Comparison of ENCODE assay signal across 1 mouse cellular context in the genomic region with DNA sequence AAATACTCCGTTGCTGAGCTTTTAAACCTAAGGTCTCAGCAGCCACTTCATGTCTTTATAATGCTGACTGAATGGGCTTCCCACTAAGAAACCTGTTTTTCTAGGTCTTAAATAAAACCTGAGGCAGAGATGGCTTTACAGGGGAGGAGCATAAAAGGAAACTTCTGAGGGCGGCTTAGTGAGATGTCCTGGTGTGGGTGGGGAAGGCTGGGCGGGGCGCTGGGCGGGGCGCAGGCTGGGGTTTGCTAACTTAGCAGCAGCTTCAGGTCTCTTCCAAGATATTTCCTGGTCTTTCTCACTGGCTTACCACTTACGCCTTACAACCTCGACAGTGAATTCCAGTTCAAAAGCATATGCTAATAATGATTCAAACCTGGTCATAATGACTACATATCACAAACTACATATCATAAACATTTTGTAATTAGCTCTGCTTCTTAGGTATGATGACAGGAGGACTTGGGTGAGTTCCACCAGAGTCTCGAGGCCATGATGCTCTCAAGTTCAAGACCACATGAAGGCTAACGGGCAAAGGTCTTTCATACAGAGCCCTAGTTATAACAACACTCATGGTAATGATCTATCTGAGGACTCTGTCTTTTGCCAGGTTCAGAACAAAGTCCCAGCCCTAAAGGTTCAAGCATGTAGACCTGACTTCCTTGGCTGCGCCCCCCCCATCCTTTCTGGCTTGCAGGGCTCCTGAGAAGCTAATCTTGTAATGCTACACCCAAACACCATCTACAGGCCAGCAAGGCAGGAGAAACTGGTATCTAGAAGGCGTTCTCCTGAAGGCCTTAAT.
TF ChIP-seq lines count a peak whose summit lies in the region.

No protein-coding gene starts in this region.

TF ChIP-seq in MEL, 35 proteins besides CTCF, POLR2A, EP300 and RAD21:
- TF ChIP-seq SIN3A (IDR thresholded peaks at IDR 0.05; ENCODE audit: low read length) (no peak), ZC3H11A (IDR thresholded peaks at IDR 0.05; ENCODE audit: low read depth, low read length) (no peak), MYC (IDR thresholded peaks at IDR 0.05; ENCODE audit: low read depth, low read length) (no peak), UBTF (IDR thresholded peaks at IDR 0.05; ENCODE audit: borderline replicate concordance, insufficient read depth, low read depth, low read length) (no peak), GATA1 (IDR thresholded peaks at IDR 0.05; ENCODE audit: low read depth, low read length) (no peak), GABPA (IDR thresholded peaks at IDR 0.05; ENCODE audit: low read depth, low read length) (no peak), TBP (IDR thresholded peaks at IDR 0.05; ENCODE audit: low read depth, low read length) (no peak), NELFE (IDR thresholded peaks at IDR 0.05; ENCODE audit: low read depth, low read length) (no peak)
